Mouse (Mus musculus): ENCODE results near the gene Rasa3.

- no peak for TF ChIP-seq CTCF (IDR thresholded peaks at IDR 0.05; ENCODE audit: borderline replicate concordance, insufficient read depth, low read length)
- TF ChIP-seq POLR2A (IDR thresholded peaks at IDR 0.05; ENCODE audit: low read depth, low read length), result no peak
These were observed 10.5 kb upstream of the Rasa3 start for GRCm38 (mm10) chr8:13687941-13688340.

All from embryonic fibroblast, embryonic 13.5 days (primary cell).